Mouse (Mus musculus) cerebellum, adult 2 months (tissue): ENCODE results near the gene Tfdp1. TPM values are rescaled to one million over a fixed set of nuclear protein-coding genes. Genes with fewer than 3 reads are reported as not detected.

ENCODE experiments used
- DNase-seq, 2 experiments: peaks; one replicate each; pipeline ENCODE4 v3.0.0; 2021
- H3K27ac ChIP-seq: fragments of 200-500 bp; 2 replicates; pipeline ENCODE4 v1.5.1; 2012; ENCODE audit warnings: low read length, control low read depth, inconsistent platforms; ENCODE audit not compliant: insufficient read depth
- H3K27me3 ChIP-seq: fragments of 200-500 bp; 2 replicates; pipeline ENCODE4 v1.6.1; 2012; ENCODE audit warnings: inconsistent platforms, mild to moderate bottlenecking, low read length, moderate library complexity; ENCODE audit not compliant: control insufficient read depth, insufficient read depth
- H3K4me1 ChIP-seq: fragments of 200-500 bp; 2 replicates; pipeline ENCODE4 v1.6.1; 2011; ENCODE audit warnings: low read length; ENCODE audit not compliant: control insufficient read depth, insufficient read depth
- H3K4me3 ChIP-seq: fragments of 200-500 bp; replicated peaks from 2 replicates; pipeline ENCODE3; 2011; ENCODE audit warnings: mild to moderate bottlenecking, low read depth, low read length, control low read depth; ENCODE audit not compliant: insufficient read depth
- CTCF ChIP-seq: fragments of 200-500 bp; IDR thresholded peaks from 2 replicates; pipeline ENCODE4 v1.5.1; 2011; ENCODE audit warnings: low read depth, mild to moderate bottlenecking, control low read depth, low read length, moderate library complexity, borderline replicate concordance; ENCODE audit not compliant: insufficient read depth
- POLR2A ChIP-seq: fragments of 200-500 bp; IDR thresholded peaks from 2 replicates; pipeline ENCODE4 v1.6.1; 2011; ENCODE audit warnings: low read length, control low read depth, borderline replicate concordance; ENCODE audit not compliant: insufficient read depth
- WGBS: fragments of 180-500 bp; shearing (Covaris S2); methylation state at CpG from one replicate; pipeline ENCODE4 v1.1.7; 2018; 5-methylcytosine and 5-hydroxymethylcytosine counted together
- polyA plus RNA-seq: library from polyadenylated mRNA; depleted of rRNA; stranded (reverse); fragments of >200 nt; gene quantifications from 2 replicates; pipeline ENCODE4 v1.2.3, GENCODE M21; 2012

Tfdp1 gene
- polyA plus RNA-seq, 1 experiment: 74.7 TPM

DNA sequence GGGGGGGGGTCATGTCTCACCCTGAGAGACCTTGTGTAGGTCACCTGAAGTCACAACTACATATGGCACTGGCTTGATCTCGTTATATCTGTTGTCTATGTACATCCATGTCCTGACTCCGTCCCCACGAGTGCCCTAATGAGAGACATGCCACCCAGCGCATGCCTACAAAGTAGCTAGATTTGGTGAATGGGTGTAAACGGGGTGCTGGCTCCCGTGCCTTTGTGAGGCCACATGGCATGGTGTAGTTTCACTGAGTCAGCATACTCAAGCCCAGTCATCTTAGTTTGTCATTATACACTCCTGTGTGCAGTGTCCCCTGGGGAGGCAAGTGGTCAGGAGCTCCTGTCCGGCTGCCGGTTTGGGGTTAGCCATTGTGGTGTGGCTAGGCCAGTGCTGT, 2.1 kb downstream of the Tfdp1 start:
- 67% methylated on average over 8 of the region's 8 CpGs for WGBS
- DNase-seq: no peak
- Histone ChIP-seq H3K27ac (no peak overlapping the region), H3K27me3 (no peaks in the 10 kb centered on the region), H3K4me1 (peaks cover 12% of the 10 kb centered on the region), H3K4me3 (no peak overlapping the region)
- no peak for TF ChIP-seq CTCF

DNA sequence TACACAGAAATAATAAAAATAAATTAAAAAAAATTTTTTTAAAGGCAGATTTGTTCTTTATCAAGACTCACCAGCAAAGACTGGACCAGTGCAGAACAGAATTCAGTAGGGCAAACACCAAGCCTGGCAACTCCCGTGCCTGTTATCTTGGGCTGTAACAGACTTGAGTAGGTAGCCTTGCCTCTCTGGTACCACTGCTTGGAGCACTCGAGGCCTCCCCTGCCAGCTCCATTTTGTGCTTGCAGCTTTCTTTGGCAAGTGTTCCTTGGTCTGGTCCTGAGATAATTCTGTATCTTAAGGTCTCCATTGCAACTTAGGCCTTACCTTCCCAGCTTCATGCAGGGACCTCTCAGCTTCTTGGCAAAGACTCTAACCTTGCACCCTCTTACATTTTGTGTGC, 3.8 kb downstream of the Tfdp1 start:
- TF ChIP-seq POLR2A (no peak), CTCF (no peak)
- no peak for DNase-seq
- Histone ChIP-seq H3K4me1 (peaks cover 15% of the 10 kb centered on the region), H3K4me3 (no peak overlapping the region), H3K27ac (no peak overlapping the region), H3K27me3 (no peaks in the 10 kb centered on the region)
- 60% methylated on average over 2 of the region's 2 CpGs for WGBS

DNA sequence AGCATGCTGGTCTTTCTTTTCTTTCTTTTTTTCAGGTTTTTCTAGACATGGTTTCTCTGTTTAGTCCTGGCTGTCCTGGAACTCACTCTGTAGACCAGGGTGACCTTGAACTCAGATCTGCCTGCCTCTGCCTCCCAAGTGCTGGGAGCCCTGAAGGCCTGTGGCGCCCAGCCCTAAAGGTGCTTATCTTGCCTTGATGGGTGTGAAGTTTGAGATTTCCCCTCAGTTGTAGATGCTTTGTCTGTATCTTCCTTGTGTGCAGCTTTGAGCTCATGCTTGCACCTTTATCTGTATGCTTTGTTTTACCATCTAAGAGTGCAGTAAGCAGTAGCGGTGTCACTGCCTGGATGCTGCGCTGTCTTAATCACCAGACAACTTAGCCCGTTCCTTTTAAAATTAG, 4.6 kb downstream of the Tfdp1 start:
- 96% methylated on average over 4 of the region's 4 CpGs for WGBS

DNA sequence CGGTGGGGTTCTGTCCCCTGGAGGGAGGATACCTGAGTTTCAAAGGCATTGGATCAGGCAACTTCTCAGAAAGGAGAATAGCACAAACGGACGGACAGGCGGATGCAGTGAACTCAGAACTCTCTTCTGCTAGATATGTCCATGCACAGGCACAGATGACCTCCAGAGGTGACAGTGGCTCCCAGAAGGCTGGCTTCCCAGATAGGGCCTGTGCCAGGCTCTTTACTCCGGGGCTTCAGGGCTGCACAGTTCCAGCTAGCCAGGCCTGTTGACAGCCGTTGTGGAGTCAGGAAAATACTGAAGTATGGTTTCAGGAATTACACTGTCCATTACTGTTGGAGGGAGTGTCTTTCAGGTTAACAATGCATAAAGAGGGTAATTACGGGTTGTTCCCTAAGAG, 11.5 kb downstream of the Tfdp1 start:
- H3K27me3 ChIP-seq: no peaks in the 10 kb centered on the region
- DNase-seq: no peak
- WGBS: 86% methylated on average over 7 of the region's 7 CpGs
- no peak for TF ChIP-seq CTCF
- no peak for TF ChIP-seq POLR2A
- H3K4me3 ChIP-seq: no peak overlapping the region
- no peak overlapping the region for H3K27ac ChIP-seq
- H3K4me1 ChIP-seq: peaks cover 14% of the 10 kb centered on the region

More for the DNA sequence above, 4.6 kb downstream of the Tfdp1 start:
- Histone ChIP-seq H3K4me3 (no peak overlapping the region), H3K4me1 (peaks cover 15% of the 10 kb centered on the region), H3K27me3 (no peaks in the 10 kb centered on the region), H3K27ac (no peak overlapping the region)
- DNase-seq: no peak
- TF ChIP-seq CTCF (no peak), POLR2A (no peak)

DNA sequence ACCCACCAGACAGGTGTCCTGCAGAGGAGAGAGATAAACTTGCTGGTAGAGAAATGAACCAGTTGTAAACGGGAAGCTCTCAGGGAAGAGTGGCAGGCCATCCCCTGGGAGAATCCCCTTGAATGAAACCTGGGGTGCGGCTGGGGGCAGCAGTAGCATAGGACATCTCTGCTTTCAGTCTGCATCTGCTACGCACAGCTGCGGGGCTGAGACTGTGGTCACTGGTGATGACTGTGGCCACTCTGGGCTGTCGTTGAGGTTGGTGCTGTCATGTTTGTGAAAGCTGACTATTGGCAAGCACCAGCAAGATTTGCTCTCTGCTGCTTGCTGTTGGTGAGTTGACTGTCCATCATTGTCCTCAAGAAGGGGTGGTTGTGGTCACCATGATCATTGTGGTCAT, 13.0 kb downstream of the Tfdp1 start:
- H3K4me3 ChIP-seq: no peak overlapping the region
- 75% methylated on average over 5 of the region's 5 CpGs for WGBS
- DNase-seq: no peak
- no peaks in the 10 kb centered on the region for H3K27me3 ChIP-seq
- no peak for TF ChIP-seq POLR2A
- no peak for TF ChIP-seq CTCF
- peaks cover 19% of the 10 kb centered on the region for H3K4me1 ChIP-seq
- no peak overlapping the region for H3K27ac ChIP-seq

DNA sequence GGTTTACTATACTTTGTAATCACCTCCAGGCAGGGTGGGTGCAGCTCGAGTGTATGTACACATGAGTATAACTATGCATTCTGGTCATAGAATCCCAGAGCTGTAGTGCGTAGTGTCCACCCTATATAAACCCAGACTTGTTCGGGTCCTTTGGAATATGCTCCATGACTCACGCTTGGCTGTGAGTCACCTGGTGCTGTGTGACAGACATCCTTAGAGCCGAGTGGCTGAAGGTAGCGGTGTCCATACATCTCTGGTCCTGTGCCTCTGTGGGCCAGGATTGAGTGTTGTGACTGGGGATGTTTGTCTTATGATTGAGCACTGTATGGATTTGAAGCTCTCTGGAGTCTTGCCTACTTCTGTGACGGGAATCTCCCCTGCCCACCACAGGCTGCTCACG, 14.1 kb downstream of the Tfdp1 start:
- DNase-seq: no peak
- Histone ChIP-seq H3K4me1 (peaks cover 19% of the 10 kb centered on the region), H3K4me3 (no peak overlapping the region), H3K27me3 (no peaks in the 10 kb centered on the region), H3K27ac (no peak overlapping the region)
- WGBS: 78% methylated on average over 8 of the region's 8 CpGs
- no peak for TF ChIP-seq POLR2A
- no peak for TF ChIP-seq CTCF

DNA sequence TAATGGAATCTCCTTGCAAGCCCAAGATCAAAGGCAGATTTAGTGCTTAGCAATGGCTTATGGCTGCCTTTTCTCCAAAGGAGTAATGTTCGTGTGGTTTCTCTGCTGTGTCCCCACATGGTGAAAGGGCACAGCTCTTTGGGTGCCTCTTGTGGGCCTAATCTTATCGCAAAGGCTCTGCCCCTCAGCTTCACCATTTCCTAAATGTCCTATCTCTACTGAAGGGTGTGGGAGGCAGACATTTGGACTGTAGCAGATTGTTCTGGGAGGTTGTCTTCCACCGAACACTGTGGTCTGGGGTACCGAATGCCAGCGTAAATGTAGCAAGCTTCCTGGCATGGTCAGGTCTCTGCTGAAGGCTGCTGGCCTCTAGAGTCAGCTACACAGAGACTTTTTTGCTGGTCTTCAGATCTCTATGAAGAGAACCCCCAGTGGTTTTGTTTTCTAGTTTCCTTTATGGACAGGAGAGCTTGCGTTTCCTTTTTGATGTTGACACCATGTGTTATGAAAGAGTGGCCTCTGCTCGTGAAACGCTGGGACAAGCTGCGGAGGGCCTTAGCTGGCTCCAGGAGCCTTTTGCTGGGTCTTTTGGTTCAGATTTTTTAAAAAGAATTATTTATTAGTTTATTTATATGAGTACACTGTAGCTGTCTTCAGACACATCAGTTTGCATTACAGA, 14.7 kb downstream of the Tfdp1 start:
- no peaks in the 10 kb centered on the region for H3K27me3 ChIP-seq
- TF ChIP-seq POLR2A: no peak
- TF ChIP-seq CTCF: no peak
- H3K27ac ChIP-seq: no peak overlapping the region
- H3K4me3 ChIP-seq: no peak overlapping the region
- no peak for DNase-seq
- H3K4me1 ChIP-seq: peaks cover 19% of the 10 kb centered on the region
- WGBS: 81% methylated on average over 9 of the region's 9 CpGs

DNA sequence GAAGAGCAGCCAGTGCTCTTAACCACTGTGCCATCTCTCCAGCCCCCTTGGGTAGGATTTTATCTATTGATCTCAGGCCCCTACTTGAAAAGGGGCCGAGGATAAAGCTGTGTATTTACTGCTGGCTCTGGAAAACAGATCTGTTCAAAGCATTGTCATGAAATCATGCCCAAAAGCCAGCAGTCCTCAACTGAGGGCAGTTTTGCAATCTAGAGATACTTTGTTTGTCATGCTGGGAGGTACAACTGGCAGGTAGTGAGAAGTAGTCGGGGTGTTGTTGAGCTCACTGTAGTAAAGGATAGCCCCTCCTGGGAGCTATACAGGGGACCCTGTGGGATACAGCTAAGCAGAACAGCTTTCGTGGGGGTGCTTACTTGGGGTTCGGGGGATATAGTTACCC, 15.3 kb downstream of the Tfdp1 start:
- no peak for TF ChIP-seq CTCF
- TF ChIP-seq POLR2A: no peak
- H3K4me3 ChIP-seq: no peak overlapping the region

DNA sequence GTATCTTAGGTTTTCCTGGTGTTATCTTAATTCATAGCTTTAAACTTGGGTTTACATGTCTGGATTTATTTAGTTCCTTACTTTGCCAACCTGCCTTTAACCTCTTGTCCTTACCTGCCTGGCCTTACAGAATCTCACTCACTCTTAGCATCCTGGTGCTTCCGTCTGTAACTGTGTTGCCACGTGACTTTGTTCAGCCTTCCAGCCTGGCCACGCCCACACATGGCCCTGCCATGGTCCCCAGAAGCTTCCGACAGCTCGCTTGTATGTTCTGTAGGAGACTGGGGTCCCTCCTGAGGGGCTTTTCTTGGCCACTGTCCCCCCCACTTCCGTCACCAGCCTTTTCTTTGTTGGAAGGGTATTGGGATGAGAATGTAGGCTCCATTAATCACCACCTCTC, 17.7 kb downstream of the Tfdp1 start:
- peaks cover 19% of the 10 kb centered on the region for H3K4me1 ChIP-seq
- no peak for TF ChIP-seq POLR2A
- no peak for TF ChIP-seq CTCF
- H3K27ac ChIP-seq: no peak overlapping the region
- DNase-seq: no peak
- H3K4me3 ChIP-seq: no peak overlapping the region
- H3K27me3 ChIP-seq: no peaks in the 10 kb centered on the region
- 73% methylated on average over 6 of the region's 6 CpGs for WGBS

More for the DNA sequence above, 15.3 kb downstream of the Tfdp1 start:
- Histone ChIP-seq H3K27ac (no peak overlapping the region), H3K27me3 (no peaks in the 10 kb centered on the region), H3K4me1 (peaks cover 19% of the 10 kb centered on the region)
- DNase-seq: no peak
- 81% methylated on average over 4 of the region's 4 CpGs for WGBS
